Mouse (Mus musculus): ENCODE data around the gene Gm13696. TPM values are rescaled to one million over a fixed set of nuclear protein-coding genes. Genes with fewer than 3 reads are reported as not detected.
"Not testable (repeated sequence)": the region's sequence is repeated elsewhere in the genome, so short reads cannot be mapped to it uniquely, and the experiment has no call there.

Gene Gm13696
- total RNA-seq (2012; rRNA removed), result 0.04 TPM in 1 of 2 replicates, not detected in the other
- total RNA-seq (2014; rRNA removed), result 0.34 and 0.44 TPM in 2 replicates
- not detected in 2 replicates for polyA plus RNA-seq (2012; ENCODE audit: insufficient read length, low read depth)

DNA sequence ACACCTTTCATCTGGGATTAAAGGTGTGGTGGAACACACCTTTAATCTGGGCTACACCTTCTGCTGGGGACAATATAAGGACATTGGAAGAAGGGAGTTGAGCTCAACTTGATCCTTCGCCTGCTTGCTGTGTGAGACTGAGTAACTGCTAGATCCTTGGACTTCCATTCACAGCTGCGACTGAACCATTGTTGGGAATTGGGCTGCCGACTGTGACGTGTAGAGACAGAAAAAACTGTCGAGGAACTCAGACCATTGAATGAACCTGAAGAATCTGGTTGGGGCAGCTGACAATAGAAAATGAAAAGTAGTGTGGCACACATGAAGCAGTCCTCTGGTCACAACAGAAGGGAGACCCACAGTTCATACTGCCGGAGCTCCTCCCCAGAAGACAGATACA lies at the start of gene Gm13696:
TSS of gene Gm13696 (plus strand) at position 301 of the 400 bp plus-strand sequence.
- in situ Hi-C loops (cut with MboI; ENCODE audit: low pct_ligation_motif_present, low pct_unique_long_range_greater_than_20kb, low sequenced_read_pairs), result not testable (repeated sequence)

DNA sequence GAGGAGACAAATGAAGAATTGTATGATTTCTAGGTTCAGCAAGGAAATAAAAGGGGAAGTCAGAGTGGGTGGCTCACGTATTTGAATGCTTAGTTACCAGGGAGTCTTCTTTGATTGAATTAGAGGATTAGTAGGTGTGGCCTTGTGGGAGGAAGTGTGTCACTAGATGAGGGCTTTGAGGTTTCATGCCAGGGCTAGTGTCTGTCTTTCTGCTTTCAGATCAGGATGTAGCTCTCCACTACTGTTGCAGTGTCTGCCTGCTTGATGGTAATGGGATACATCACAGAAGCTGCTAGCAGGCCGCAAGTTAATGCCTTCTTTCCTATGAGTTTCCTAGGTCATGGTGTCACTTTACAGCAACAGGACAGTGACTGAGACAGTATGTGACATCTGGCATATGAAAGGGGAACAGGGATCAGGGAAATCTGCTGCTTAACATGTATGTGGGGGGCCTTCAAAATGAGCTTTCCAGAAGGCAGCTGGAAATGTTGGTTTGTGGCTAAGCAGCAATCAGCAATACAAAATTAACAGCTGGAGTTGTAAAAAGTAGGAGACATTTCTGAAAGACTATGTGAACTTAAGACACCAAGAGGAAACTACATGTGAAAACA lies 43.3 kb upstream of the Gm13696 start:
- Histone ChIP-seq H3K9me3 (replicated peaks; ENCODE audit: low read length) (no peaks in the 10 kb centered on the region), H3K27me3 (replicated peaks) (no peaks in the 10 kb centered on the region), H3K4me1 (ENCODE audit: control insufficient read depth in 1 of 2, insufficient read depth in 2 of 2) (peaks cover 10 to 28% of the 10 kb centered on the region in 2 experiments), H3K27ac (ENCODE audit: insufficient read depth, low read depth) (peak overlapping the region; percentile 72), H3K4me3 (replicated peaks in 1 of 3; ENCODE audit: low read depth in 2 of 3, low read length in 2 of 3, poor library complexity in 1 of 3) (peak overlapping the region in 1 of 3 experiments; percentile 26), H3K36me3 (replicated peaks in 1 of 2; ENCODE audit: control insufficient read depth in 1 of 2, insufficient read depth in 1 of 2, low read length in 1 of 2) (no peaks in the 10 kb centered on the region), H3K79me2 (replicated peaks; ENCODE audit: control insufficient read depth, extremely low read depth, insufficient read depth, poor library complexity, severe bottlenecking) (no peaks in the 10 kb centered on the region), H3K9ac (ENCODE audit: insufficient read depth, low read depth) (no peak overlapping the region), H3K4me2 (ENCODE audit: insufficient read depth, low read depth, poor library complexity, severe bottlenecking) (peak overlapping the region; percentile 60)
- peak; percentile 86 for DNase-seq (ENCODE audit: extremely low read depth)
- in situ Hi-C loops (cut with MboI; ENCODE audit: low pct_ligation_motif_present, low pct_unique_long_range_greater_than_20kb, low sequenced_read_pairs) (loop anchor here (25.0 kb wide), 1 partner anchor 117 kb away; the partner anchor contains the start of gene Fam171b), dilution Hi-C loops (cut with MboI; ENCODE audit: extremely low pct_ligation_motif_present, extremely low pct_unique_long_range_greater_than_20kb, low sequenced_read_pairs) (no loop called here)
- TF ChIP-seq EP300 (IDR thresholded peaks at IDR 0.05; ENCODE audit: low read length), result peak; percentile 38
- no peak; the same call in 1 of the 2 replicates for TF ChIP-seq MAX (IDR thresholded peaks at IDR 0.05; ENCODE audit: low read length)
- peak; percentile 82 for TF ChIP-seq TBP (conservative IDR thresholded peaks at IDR 0.05; ENCODE audit: low read depth, low read length)
- TF ChIP-seq PAX5 (IDR thresholded peaks at IDR 0.05; ENCODE audit: low read length), result no peak
- TF ChIP-seq ELF1 (IDR thresholded peaks at IDR 0.05; ENCODE audit: low read depth, low read length), result peak; percentile 30; the same call in 1 of the 2 replicates
- TF ChIP-seq ZKSCAN1 (IDR thresholded peaks at IDR 0.05; ENCODE audit: borderline replicate concordance, low read depth, low read length), result no peak
- TF ChIP-seq MYC (IDR thresholded peaks at IDR 0.05; ENCODE audit: low read depth, low read length), result 0 out of 2 replicates have a peak, but pooled peaks have one; percentile 11
- TF ChIP-seq E2F4 (IDR thresholded peaks at IDR 0.05; ENCODE audit: insufficient replicate concordance, low read depth, low read length), result no peak
- TF ChIP-seq MEF2A (IDR thresholded peaks at IDR 0.05; ENCODE audit: borderline replicate concordance, low read depth, low read length), result no peak; the same call in 1 of the 2 replicates
- no peak; the same call in 1 of the 2 replicates for TF ChIP-seq MXI1 (IDR thresholded peaks at IDR 0.05; ENCODE audit: low read depth, low read length)
- 0 out of 2 replicates have a peak, but pooled peaks have one; percentile 40 for TF ChIP-seq NELFE (IDR thresholded peaks at IDR 0.05; ENCODE audit: low read depth, low read length)
- no peak for TF ChIP-seq MAFK (IDR thresholded peaks at IDR 0.05; ENCODE audit: insufficient replicate concordance, low read length)
- TF ChIP-seq UBTF (IDR thresholded peaks at IDR 0.05; ENCODE audit: low read depth, low read length), result no peak
- no peak for TF ChIP-seq MAZ (IDR thresholded peaks at IDR 0.05; ENCODE audit: low read depth, low read length)
- TF ChIP-seq POLR2A (IDR thresholded peaks at IDR 0.05; ENCODE audit: low read depth, low read length), result peak; percentile 47; the same call in 1 of the 2 replicates
- TF ChIP-seq JUN (IDR thresholded peaks at IDR 0.05; ENCODE audit: insufficient read depth, low read depth, low read length), result no peak

More for the DNA sequence above, at the start of gene Gm13696:
- dilution Hi-C loops (cut with MboI; ENCODE audit: extremely low pct_ligation_motif_present, extremely low pct_unique_long_range_greater_than_20kb, low sequenced_read_pairs); DNase-seq (ENCODE audit: extremely low read depth); H3K27me3 ChIP-seq (replicated peaks); H3K9ac ChIP-seq (ENCODE audit: insufficient read depth, low read depth); H3K9me3 ChIP-seq (replicated peaks; ENCODE audit: low read length); H3K4me3 ChIP-seq (replicated peaks in 1 of 3; ENCODE audit: low read depth in 2 of 3, low read length in 2 of 3, poor library complexity in 1 of 3); H3K4me2 ChIP-seq (ENCODE audit: insufficient read depth, low read depth, poor library complexity, severe bottlenecking); H3K27ac ChIP-seq (ENCODE audit: insufficient read depth, low read depth); H3K36me3 ChIP-seq (replicated peaks in 1 of 2; ENCODE audit: control insufficient read depth in 1 of 2, insufficient read depth in 1 of 2, low read length in 1 of 2); H3K4me1 ChIP-seq (ENCODE audit: control insufficient read depth in 1 of 2, insufficient read depth in 2 of 2); H3K79me2 ChIP-seq (replicated peaks; ENCODE audit: control insufficient read depth, extremely low read depth, insufficient read depth, poor library complexity, severe bottlenecking): not testable (repeated sequence)
